26 mouse cellular contexts compared by ENCODE assay signal in the genomic region with DNA sequence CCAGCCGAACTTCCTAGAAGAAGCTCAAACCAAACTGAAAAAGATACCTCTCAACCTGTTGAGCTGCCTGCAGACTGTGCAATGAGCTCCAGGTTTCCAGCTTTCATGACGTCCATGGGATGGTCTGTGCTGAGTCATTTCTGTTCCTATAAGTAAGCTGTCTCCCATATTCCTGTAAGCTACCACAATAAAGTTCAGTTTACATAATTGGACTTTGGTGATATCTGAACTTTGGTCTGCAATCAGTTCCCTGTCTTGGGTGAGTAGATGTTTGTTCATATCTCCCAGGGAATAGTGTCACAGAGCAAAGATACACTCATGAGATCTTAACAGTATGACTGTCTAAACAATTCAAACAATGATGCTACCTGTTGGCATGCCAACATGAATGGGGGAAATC.
"Had no signal": no experiment of that assay in that cellular context is flagged by ENCODE, and none has a peak within 500 bp of the region (broad histone marks: within the 10 kb centered on the region; RNA-seq: fewer than 3 reads in every experiment).

No protein-coding gene starts in this region.

- H3K4me3 ChIP-seq: heart, adult 2 months; heart, embryonic 13.5 days; heart, embryonic 15.5 days; hindbrain, embryonic 10.5 days; hindbrain, embryonic 12.5 days; kidney, embryonic 15.5 days; layer of hippocampus, adult 2 months; left cerebral cortex, adult 2 months; limb, embryonic 10.5 days; limb, embryonic 12.5 days; liver, embryonic 12.5 days had no signal

- H3K36me3 ChIP-seq: heart, embryonic 15.5 days; hindbrain, embryonic 10.5 days; hindbrain, embryonic 12.5 days; kidney, embryonic 15.5 days; limb, embryonic 10.5 days; limb, embryonic 12.5 days; liver, embryonic 12.5 days had no signal

- H3K9me3 ChIP-seq: heart, embryonic 15.5 days; hindbrain, embryonic 10.5 days; kidney, embryonic 15.5 days; limb, embryonic 10.5 days; liver, embryonic 12.5 days had no signal

- H3K4me1 ChIP-seq: heart, embryonic 13.5 days; heart, embryonic 15.5 days; hindbrain, embryonic 10.5 days; hindbrain, embryonic 12.5 days; kidney, embryonic 15.5 days; limb, embryonic 10.5 days; limb, embryonic 12.5 days; liver, embryonic 12.5 days had no signal

- ATAC-seq: hindbrain, embryonic 16.5 days; inflammation-experienced regulatory T-cells, adult 6 months; liver, embryonic 12.5 days had no signal

- H3K4me2 ChIP-seq: heart, embryonic 11.5 days; heart, embryonic 13.5 days; heart, embryonic 15.5 days; hindbrain, embryonic 12.5 days; hindbrain, embryonic 14.5 days; kidney, embryonic 15.5 days; limb, embryonic 12.5 days; liver, embryonic 12.5 days had no signal

- H3K27me3 ChIP-seq: heart, embryonic 13.5 days; heart, embryonic 15.5 days; hindbrain, embryonic 12.5 days; kidney, embryonic 15.5 days; limb, embryonic 12.5 days; liver, embryonic 12.5 days had no signal

- H3K27ac ChIP-seq: heart, adult 2 months; heart, embryonic 13.5 days; heart, embryonic 15.5 days; hindbrain, embryonic 10.5 days; hindbrain, embryonic 12.5 days; hindbrain, embryonic 14.5 days; kidney, embryonic 15.5 days; kidney, postnatal 0 days; layer of hippocampus, adult 2 months; left cerebral cortex, adult 2 months; limb, embryonic 10.5 days; limb, embryonic 12.5 days; liver, embryonic 12.5 days; liver, embryonic 14.5 days had no signal

- H3K9ac ChIP-seq: heart, embryonic 13.5 days; heart, embryonic 15.5 days; hindbrain, embryonic 12.5 days; hindbrain, embryonic 14.5 days; kidney, embryonic 15.5 days; limb, embryonic 12.5 days; liver, embryonic 12.5 days; liver, embryonic 14.5 days had no signal

- DNase-seq: gastrocnemius, postnatal 14 days; gastrocnemius, postnatal 36 days; heart, adult 11 months; heart, adult 2 months; heart, postnatal 4 days; kidney, adult 11 months; kidney, adult 2 months; kidney, adult 9 months; kidney, postnatal 14 days; kidney, postnatal 36 days had no signal
